Mouse (Mus musculus): ENCODE data around the gene Nhsl2.

DNA sequence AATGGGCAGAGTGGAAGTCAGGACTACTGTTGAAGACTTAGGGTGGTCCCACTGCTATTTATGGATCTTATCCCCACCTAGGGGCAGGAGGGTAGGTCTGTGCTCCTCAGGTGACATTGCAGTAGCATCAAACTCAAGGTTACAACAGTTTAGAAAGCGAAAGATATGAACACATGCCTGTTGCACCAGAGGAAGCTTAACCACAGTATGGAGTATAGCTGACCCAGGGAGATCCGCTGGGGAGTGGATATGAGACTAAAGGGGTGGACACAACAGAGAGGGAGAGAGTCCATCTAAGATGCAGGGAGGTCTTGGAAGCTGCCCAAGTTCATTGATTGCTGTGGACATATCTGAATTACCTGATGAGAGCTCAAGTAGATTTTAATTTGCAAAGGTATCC is 204.2 kb downstream of the Nhsl2 start:
- TF ChIP-seq CTCF (IDR thresholded peaks at IDR 0.05; ENCODE audit: insufficient read depth, low read depth, low read length) (no peak), POLR2A (IDR thresholded peaks at IDR 0.05; ENCODE audit: insufficient read depth, low read depth, low read length) (no peak)
